Mouse (Mus musculus): ENCODE measurements at regions not wholly inside any gene's neighbourhood (a gene's known extent, or its start where the extent isn't known, plus 50 kb on each side); places are given as distances from the start of the nearest gene placed in this dataset.
"Not testable (repeated sequence)": the region's sequence is repeated elsewhere in the genome, so short reads cannot be mapped to it uniquely, and the experiment has no call there.

- Histone ChIP-seq H3K9me3 (ENCODE audit: control insufficient read depth, low read length) (no peaks in the 10 kb centered on the region), H3K4me1 (ENCODE audit: control insufficient read depth, insufficient read depth, low read length) (no peaks in the 10 kb centered on the region), H3K27ac (replicated peaks; ENCODE audit: low read depth, low read length) (no peak overlapping the region), H3K9ac (ENCODE audit: low read depth, low read length, severe bottlenecking) (no peak overlapping the region), H3K4me2 (replicated peaks; ENCODE audit: low read depth, low read length, severe bottlenecking) (no peak overlapping the region), H3K36me3 (ENCODE audit: control insufficient read depth, insufficient read depth, low read length) (no peaks in the 10 kb centered on the region), H3K27me3 (ENCODE audit: control insufficient read depth, insufficient read depth, low read length) (no peaks in the 10 kb centered on the region), H3K4me3 (replicated peaks; ENCODE audit: low read length) (no peak overlapping the region)
- 61% methylated on average over 1 of the region's 1 CpGs for WGBS
- peak; percentile 7 for DNase-seq (ENCODE audit: low spot score)
- no peak for ATAC-seq (ENCODE audit: low FRiP score, low read depth)
- TF ChIP-seq POLR2A (IDR thresholded peaks at IDR 0.05; ENCODE audit: borderline replicate concordance, extremely low read depth, insufficient read depth, insufficient read length), result no peak
Observed at GRCm38 (mm10) chr10:50370611-50371010, 221.9 kb upstream of the Ascc3 start.

GRCm38 (mm10) chr10:50392617-50393016 lies 199.9 kb upstream of the Ascc3 start:
- not testable (repeated sequence) for H3K36me3 ChIP-seq (ENCODE audit: control insufficient read depth, insufficient read depth, low read length); H3K4me3 ChIP-seq (replicated peaks; ENCODE audit: low read length); H3K9me3 ChIP-seq (ENCODE audit: control insufficient read depth, low read length); H3K27ac ChIP-seq (replicated peaks; ENCODE audit: low read depth, low read length); ATAC-seq (ENCODE audit: low FRiP score, low read depth); H3K4me1 ChIP-seq (ENCODE audit: control insufficient read depth, insufficient read depth, low read length); DNase-seq (ENCODE audit: low spot score); H3K9ac ChIP-seq (ENCODE audit: low read depth, low read length, severe bottlenecking); H3K4me2 ChIP-seq (replicated peaks; ENCODE audit: low read depth, low read length, severe bottlenecking); H3K27me3 ChIP-seq (ENCODE audit: control insufficient read depth, insufficient read depth, low read length)
- WGBS, result 92% methylated on average over 13 of the region's 17 CpGs

Data from limb, embryonic 14.5 days (tissue).